Mouse (Mus musculus) urinary bladder, postnatal 14 days (tissue): ENCODE results near the gene Atxn7l1.

ENCODE experiments used
- DNase-seq: peaks from one replicate; pipeline ENCODE4 v3.0.0; 2021; ENCODE audit warnings: low spot score

The Atxn7l1 gene

GRCm38 (mm10) chr12:33273147-33273546 lies 125.7 kb downstream of the Atxn7l1 start:
- DNase-seq = no peak

- DNase-seq = no peak
Measured at GRCm38 (mm10) chr12:33273668-33274067, 126.2 kb downstream of the Atxn7l1 start.

- DNase-seq = no peak
Measured at GRCm38 (mm10) chr12:33276028-33276427, 128.5 kb downstream of the Atxn7l1 start.

GRCm38 (mm10) chr12:33277427-33277826 lies 129.9 kb downstream of the Atxn7l1 start:
- DNase-seq = no peak

GRCm38 (mm10) chr12:33279159-33279558 lies 131.7 kb downstream of the Atxn7l1 start:
- DNase-seq = no peak

GRCm38 (mm10) chr12:33280805-33281204 lies 133.3 kb downstream of the Atxn7l1 start:
- peak; percentile 71 for DNase-seq

- DNase-seq = no peak
Measured at GRCm38 (mm10) chr12:33284344-33284936, 136.9 kb downstream of the Atxn7l1 start.

GRCm38 (mm10) chr12:33285354-33285753 lies 137.9 kb downstream of the Atxn7l1 start:
- DNase-seq = no peak

GRCm38 (mm10) chr12:33285933-33286649 lies 138.6 kb downstream of the Atxn7l1 start:
- no peak for DNase-seq

- DNase-seq = no peak
Measured at GRCm38 (mm10) chr12:33287686-33288085, 140.2 kb downstream of the Atxn7l1 start.

- DNase-seq = no peak
Measured at GRCm38 (mm10) chr12:33288746-33289145, 141.3 kb downstream of the Atxn7l1 start.

- DNase-seq = peak; percentile 81
Measured at GRCm38 (mm10) chr12:33302070-33302469, 154.6 kb downstream of the Atxn7l1 start.

- DNase-seq = peak; percentile 55
Measured at GRCm38 (mm10) chr12:33302523-33303383, 155.3 kb downstream of the Atxn7l1 start.

GRCm38 (mm10) chr12:33303384-33303770 lies 155.9 kb downstream of the Atxn7l1 start:
- no peak for DNase-seq

- DNase-seq = no peak
Measured at GRCm38 (mm10) chr12:33305106-33305505, 157.6 kb downstream of the Atxn7l1 start.

GRCm38 (mm10) chr12:33306476-33306875 lies 159.0 kb downstream of the Atxn7l1 start:
- DNase-seq = no peak

- no peak for DNase-seq
Measured at GRCm38 (mm10) chr12:33308668-33309067, 161.2 kb downstream of the Atxn7l1 start.

- peak; percentile 69 for DNase-seq
Measured at GRCm38 (mm10) chr12:33313828-33314671, 166.6 kb downstream of the Atxn7l1 start.

- no peak for DNase-seq
Measured at GRCm38 (mm10) chr12:33314924-33315643, 167.6 kb downstream of the Atxn7l1 start.

- DNase-seq = no peak
Measured at GRCm38 (mm10) chr12:33315804-33316203, 168.3 kb downstream of the Atxn7l1 start.
